ENCODE assay signal across 25 mouse cellular contexts in the genomic region with DNA sequence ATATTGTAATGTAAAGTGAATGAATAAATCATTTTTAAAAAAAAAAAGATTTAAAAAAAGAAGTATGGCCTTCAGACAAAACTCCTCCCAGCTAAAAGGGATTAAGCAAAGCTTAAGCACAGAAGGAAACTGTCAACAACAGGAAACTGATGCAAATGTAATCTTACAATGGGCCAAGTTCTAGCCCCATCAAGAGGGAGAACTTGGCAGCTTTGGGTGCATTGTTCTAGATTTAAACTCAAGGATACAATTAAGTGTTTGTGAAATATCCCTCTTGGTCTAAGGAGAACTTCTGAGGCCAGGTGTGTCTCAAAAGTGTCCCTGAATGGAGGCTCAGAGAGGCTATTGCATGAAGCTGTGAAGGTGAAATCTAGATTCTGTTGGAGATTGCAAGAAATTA.
"Had no signal": no experiment of that assay in that cellular context is flagged by ENCODE, and none has a peak within 500 bp of the region (broad histone marks: within the 10 kb centered on the region; RNA-seq: fewer than 3 reads in every experiment).

No protein-coding gene starts in this region.

- H3K9ac ChIP-seq: heart, embryonic 12.5 days; hindbrain, embryonic 12.5 days; hindbrain, embryonic 14.5 days; intestine, embryonic 15.5 days; limb, embryonic 12.5 days; liver, embryonic 12.5 days had no signal

- H3K4me3 ChIP-seq: gastrocnemius, adult 2 months; heart, embryonic 10.5 days; heart, embryonic 12.5 days; hindbrain, embryonic 10.5 days; hindbrain, embryonic 12.5 days; intestine, embryonic 15.5 days; layer of hippocampus, adult 2 months; left cerebral cortex, adult 2 months; limb, embryonic 10.5 days; limb, embryonic 12.5 days; liver, embryonic 12.5 days had no signal

- H3K36me3 ChIP-seq: heart, embryonic 10.5 days; heart, embryonic 12.5 days; hindbrain, embryonic 10.5 days; hindbrain, embryonic 12.5 days; intestine, embryonic 15.5 days; limb, embryonic 10.5 days; limb, embryonic 12.5 days; liver, embryonic 12.5 days had no signal

- DNase-seq: gastrocnemius, adult 2 months; gastrocnemius, postnatal 10 days; gastrocnemius, postnatal 25 days; heart, adult 18-20 months; heart, postnatal 10 days; heart, postnatal 4 days; kidney, adult 18-20 months; kidney, adult 8-10 months; kidney, postnatal 10 days; kidney, postnatal 25 days; kidney, postnatal 4 days had no signal

- ATAC-seq: hindbrain, embryonic 16.5 days; inflammation-experienced regulatory T-cells, adult 6 months; intestine, embryonic 15.5 days; intestine, postnatal 0 days; liver, embryonic 12.5 days had no signal

- H3K4me1 ChIP-seq: heart, embryonic 10.5 days; heart, embryonic 12.5 days; hindbrain, embryonic 10.5 days; hindbrain, embryonic 12.5 days; intestine, embryonic 15.5 days; limb, embryonic 10.5 days; limb, embryonic 12.5 days; liver, embryonic 12.5 days had no signal

- H3K9me3 ChIP-seq: heart, embryonic 10.5 days; heart, embryonic 12.5 days; hindbrain, embryonic 10.5 days; hindbrain, embryonic 12.5 days; intestine, embryonic 15.5 days; limb, embryonic 10.5 days; limb, embryonic 12.5 days; liver, embryonic 12.5 days had no signal

- H3K27ac ChIP-seq: gastrocnemius, adult 2 months; heart, embryonic 10.5 days; hindbrain, embryonic 10.5 days; hindbrain, embryonic 12.5 days; hindbrain, embryonic 14.5 days; intestine, embryonic 15.5 days; layer of hippocampus, adult 2 months; left cerebral cortex, adult 2 months; limb, embryonic 10.5 days; limb, embryonic 12.5 days; liver, embryonic 12.5 days had no signal
